Mouse (Mus musculus): Measurements from ENCODE around the gene Mcam. TPM values are rescaled to one million over a fixed set of nuclear protein-coding genes. Genes with fewer than 3 reads are reported as not detected.

The Mcam gene
- polyA plus RNA-seq, 1 experiment, result 21.7 TPM

GRCm38 (mm10) chr9:44087761-44088455 lies 46.4 kb upstream of the Mcam start:
- no peak overlapping the region for H3K4me3 ChIP-seq (ENCODE audit: insufficient read depth, poor library complexity, severe bottlenecking)
- H3K79me3 ChIP-seq (ENCODE audit: low read depth), result no peaks in the 10 kb centered on the region
- H3K79me2 ChIP-seq (ENCODE audit: control insufficient read depth, insufficient read depth), result no peaks in the 10 kb centered on the region
- H3K27me3 ChIP-seq (ENCODE audit: control insufficient read depth, insufficient read depth, insufficient read length), result no peaks in the 10 kb centered on the region
- no peaks in the 10 kb centered on the region for H3K36me3 ChIP-seq (ENCODE audit: control insufficient read depth, insufficient read depth)
- no peak overlapping the region for H3ac ChIP-seq (ENCODE audit: control insufficient read depth, insufficient read length, low read depth)
- TF ChIP-seq MYOD1 (IDR thresholded peaks at IDR 0.05; ENCODE audit: control insufficient read depth, insufficient read length, low read depth) (peak; percentile 59), MAX (IDR thresholded peaks at IDR 0.05) (no peak)

DNA sequence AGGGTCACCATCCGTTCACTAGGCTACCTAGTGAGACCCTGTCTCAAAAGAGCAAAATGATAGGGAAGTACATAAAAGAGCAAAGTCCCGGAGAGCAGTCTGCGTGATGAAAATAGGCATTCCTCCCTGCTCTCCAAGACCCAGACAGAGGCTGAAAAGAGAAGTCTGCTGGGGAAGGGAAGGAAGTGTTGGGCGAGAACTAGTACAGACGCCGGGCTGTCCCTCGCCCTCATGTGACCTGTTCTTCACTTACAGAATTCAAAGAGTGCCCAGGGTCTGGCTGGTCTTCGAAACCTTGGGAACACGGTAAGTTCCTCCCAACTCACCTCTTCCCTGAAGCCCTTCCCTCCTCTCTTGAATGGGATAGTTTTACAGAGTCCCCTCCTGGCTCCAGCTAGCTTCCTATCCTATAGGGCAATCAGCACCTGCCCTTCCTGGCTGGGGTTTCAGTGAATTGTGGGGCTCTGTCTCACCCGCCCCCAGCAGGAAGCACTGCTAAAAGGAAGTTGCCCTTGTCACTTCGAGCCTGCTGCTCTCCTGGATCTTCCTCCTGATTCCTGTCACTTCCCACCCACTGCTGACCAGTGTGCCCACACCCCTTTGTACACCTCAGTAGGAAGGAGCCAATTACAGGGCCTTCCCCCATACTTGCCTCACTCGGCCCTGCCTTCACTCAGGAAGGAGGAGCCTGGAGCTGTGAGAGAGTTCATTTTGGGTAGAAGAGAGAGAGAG lies 45.2 kb upstream of the Mcam start:
- Histone ChIP-seq H3K79me2 (ENCODE audit: control insufficient read depth, insufficient read depth) (no peaks in the 10 kb centered on the region), H3K36me3 (ENCODE audit: control insufficient read depth, insufficient read depth) (no peaks in the 10 kb centered on the region), H3K27me3 (ENCODE audit: control insufficient read depth, insufficient read depth, insufficient read length) (no peaks in the 10 kb centered on the region), H3K4me3 (ENCODE audit: insufficient read depth, poor library complexity, severe bottlenecking) (no peak overlapping the region), H3K79me3 (ENCODE audit: low read depth) (no peaks in the 10 kb centered on the region), H3ac (ENCODE audit: control insufficient read depth, insufficient read length, low read depth) (no peak overlapping the region)
- no peak for TF ChIP-seq FOSL1 (IDR thresholded peaks at IDR 0.05; ENCODE audit: insufficient read depth, low read length, poor library complexity, severe bottlenecking)
- TF ChIP-seq MYOD1 (IDR thresholded peaks at IDR 0.05; ENCODE audit: control insufficient read depth, insufficient read length, low read depth), result no peak
- TF ChIP-seq CTCF (IDR thresholded peaks at IDR 0.05; ENCODE audit: control insufficient read depth, insufficient read depth, insufficient read length), result no peak
- TF ChIP-seq CEBPB (IDR thresholded peaks at IDR 0.05; ENCODE audit: low read depth), result no peak
- TF ChIP-seq MYOG (IDR thresholded peaks at IDR 0.05; ENCODE audit: control insufficient read depth, extremely low read depth, insufficient read length), result no peak
- no peak for TF ChIP-seq USF1 (IDR thresholded peaks at IDR 0.05; ENCODE audit: low read depth)
- no peak for TF ChIP-seq MAX (IDR thresholded peaks at IDR 0.05)

- no peaks in the 10 kb centered on the region for H3K79me2 ChIP-seq (ENCODE audit: control insufficient read depth, insufficient read depth)
- TF ChIP-seq CTCF (IDR thresholded peaks at IDR 0.05; ENCODE audit: control insufficient read depth, insufficient read depth, insufficient read length) (peak; percentile 92), CEBPB (IDR thresholded peaks at IDR 0.05; ENCODE audit: low read depth) (no peak)
Measured at GRCm38 (mm10) chr9:44093612-44094503, 40.4 kb upstream of the Mcam start.

DNA sequence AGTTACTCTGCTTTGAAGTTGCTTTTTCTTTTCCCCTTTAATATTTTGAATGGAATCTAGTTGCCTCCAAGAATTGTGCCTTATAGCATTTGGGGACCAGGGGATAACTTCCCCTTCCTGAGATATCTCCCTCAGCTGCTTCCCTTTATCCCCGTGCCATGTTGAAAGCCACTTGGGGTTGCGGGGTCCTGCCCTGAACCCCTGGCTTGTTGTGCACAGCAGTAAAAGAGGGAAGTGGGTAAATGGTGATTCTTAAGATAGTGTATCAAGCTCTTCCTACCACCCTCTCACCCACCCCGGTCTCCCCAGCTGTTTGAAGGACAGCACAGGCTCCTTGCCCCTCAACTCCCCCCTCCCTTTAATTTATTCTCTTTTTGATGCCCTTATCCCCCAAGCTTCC lies 39.5 kb upstream of the Mcam start:
- H3K79me2 ChIP-seq (ENCODE audit: control insufficient read depth, insufficient read depth), result no peaks in the 10 kb centered on the region
- H3K79me3 ChIP-seq (ENCODE audit: low read depth), result no peaks in the 10 kb centered on the region
- TF ChIP-seq MYOG (IDR thresholded peaks at IDR 0.05; ENCODE audit: control insufficient read depth, extremely low read depth, insufficient read length) (no peak), MYOD1 (IDR thresholded peaks at IDR 0.05; ENCODE audit: control insufficient read depth, insufficient read length, low read depth) (no peak), CTCF (IDR thresholded peaks at IDR 0.05; ENCODE audit: control insufficient read depth, insufficient read depth, insufficient read length) (no peak), USF1 (IDR thresholded peaks at IDR 0.05; ENCODE audit: low read depth) (no peak), CEBPB (IDR thresholded peaks at IDR 0.05; ENCODE audit: low read depth) (no peak), FOSL1 (IDR thresholded peaks at IDR 0.05; ENCODE audit: insufficient read depth, low read length, poor library complexity, severe bottlenecking) (no peak), MAX (IDR thresholded peaks at IDR 0.05) (no peak)
- no peak overlapping the region for H3ac ChIP-seq (ENCODE audit: control insufficient read depth, insufficient read length, low read depth)
- H3K36me3 ChIP-seq (ENCODE audit: control insufficient read depth, insufficient read depth), result no peaks in the 10 kb centered on the region
- H3K27me3 ChIP-seq (ENCODE audit: control insufficient read depth, insufficient read depth, insufficient read length), result no peaks in the 10 kb centered on the region
- H3K4me3 ChIP-seq (ENCODE audit: insufficient read depth, poor library complexity, severe bottlenecking), result no peak overlapping the region

More at GRCm38 (mm10) chr9:44093612-44094503, 40.4 kb upstream of the Mcam start:
- Histone ChIP-seq H3K36me3 (ENCODE audit: control insufficient read depth, insufficient read depth) (no peaks in the 10 kb centered on the region), H3K79me3 (ENCODE audit: low read depth) (no peaks in the 10 kb centered on the region), H3ac (ENCODE audit: control insufficient read depth, insufficient read length, low read depth) (no peak overlapping the region), H3K27me3 (ENCODE audit: control insufficient read depth, insufficient read depth, insufficient read length) (no peaks in the 10 kb centered on the region), H3K4me3 (ENCODE audit: insufficient read depth, poor library complexity, severe bottlenecking) (no peak overlapping the region)

GRCm38 (mm10) chr9:44095781-44096180 lies 38.5 kb upstream of the Mcam start:
- TF ChIP-seq FOSL1 (IDR thresholded peaks at IDR 0.05; ENCODE audit: insufficient read depth, low read length, poor library complexity, severe bottlenecking), result no peak
- no peak for TF ChIP-seq MYOG (IDR thresholded peaks at IDR 0.05; ENCODE audit: control insufficient read depth, extremely low read depth, insufficient read length)
- no peak for TF ChIP-seq CEBPB (IDR thresholded peaks at IDR 0.05; ENCODE audit: low read depth)
- no peak for TF ChIP-seq MAX (IDR thresholded peaks at IDR 0.05)
- no peak for TF ChIP-seq CTCF (IDR thresholded peaks at IDR 0.05; ENCODE audit: control insufficient read depth, insufficient read depth, insufficient read length)
- no peak for TF ChIP-seq MYOD1 (IDR thresholded peaks at IDR 0.05; ENCODE audit: control insufficient read depth, insufficient read length, low read depth)
- TF ChIP-seq USF1 (IDR thresholded peaks at IDR 0.05; ENCODE audit: low read depth), result no peak
- Histone ChIP-seq H3K4me3 (ENCODE audit: insufficient read depth, poor library complexity, severe bottlenecking) (no peak overlapping the region), H3K36me3 (ENCODE audit: control insufficient read depth, insufficient read depth) (no peaks in the 10 kb centered on the region), H3K27me3 (ENCODE audit: control insufficient read depth, insufficient read depth, insufficient read length) (no peaks in the 10 kb centered on the region), H3K79me2 (ENCODE audit: control insufficient read depth, insufficient read depth) (no peaks in the 10 kb centered on the region), H3K79me3 (ENCODE audit: low read depth) (no peaks in the 10 kb centered on the region), H3ac (ENCODE audit: control insufficient read depth, insufficient read length, low read depth) (no peak overlapping the region)

All from C2C12 (cell line).